Mouse (Mus musculus) testis, adult 2 months (tissue): ENCODE results near the gene Chrna1. TPM values are rescaled to one million over a fixed set of nuclear protein-coding genes. Genes with fewer than 3 reads are reported as not detected.

Experiments
- H3K27ac ChIP-seq: fragments of 200-500 bp; 2 replicates; pipeline ENCODE4 v1.5.1; 2012; ENCODE audit warnings: low read depth, low read length; ENCODE audit not compliant: control insufficient read depth, insufficient read depth
- H3K27me3 ChIP-seq: fragments of 200-500 bp; 2 replicates; pipeline ENCODE4 v1.6.1; 2012; ENCODE audit warnings: mild to moderate bottlenecking, low read length, moderate library complexity; ENCODE audit not compliant: control insufficient read depth, insufficient read depth
- H3K36me3 ChIP-seq: fragments of 200-500 bp; 2 replicates; pipeline ENCODE4 v1.6.1; 2012; ENCODE audit warnings: mild to moderate bottlenecking, low read length; ENCODE audit not compliant: control insufficient read depth, insufficient read depth
- H3K4me1 ChIP-seq: fragments of 200-500 bp; 2 replicates; pipeline ENCODE4 v1.6.1; 2012; ENCODE audit warnings: low read length; ENCODE audit not compliant: control insufficient read depth, insufficient read depth
- H3K4me3 ChIP-seq: fragments of 200-500 bp; 2 replicates; pipeline ENCODE4 v1.5.1; 2012; ENCODE audit warnings: low read depth, mild to moderate bottlenecking, low read length, moderate library complexity, mixed read lengths; ENCODE audit not compliant: control insufficient read depth
- CTCF ChIP-seq: fragments of 200-500 bp; IDR thresholded peaks from 2 replicates; pipeline ENCODE4 v1.5.1; 2012; ENCODE audit warnings: low read depth, mild to moderate bottlenecking, inconsistent platforms, low read length, moderate library complexity; ENCODE audit not compliant: control insufficient read depth, insufficient read depth, insufficient replicate concordance
- POLR2A ChIP-seq: fragments of 200-500 bp; IDR thresholded peaks from 2 replicates; pipeline ENCODE4 v1.6.1; 2012; ENCODE audit warnings: low read depth, mild to moderate bottlenecking, inconsistent platforms, low read length, moderate library complexity; ENCODE audit not compliant: control insufficient read depth
- polyA plus RNA-seq: library from polyadenylated mRNA; depleted of rRNA; stranded (reverse); fragments of >200 nt; gene quantifications from 2 replicates; pipeline ENCODE4 v1.2.3, GENCODE M21; 2012; rRNA removed

Gene Chrna1
- 0.12 and 0.13 TPM in 2 replicates for polyA plus RNA-seq

DNA sequence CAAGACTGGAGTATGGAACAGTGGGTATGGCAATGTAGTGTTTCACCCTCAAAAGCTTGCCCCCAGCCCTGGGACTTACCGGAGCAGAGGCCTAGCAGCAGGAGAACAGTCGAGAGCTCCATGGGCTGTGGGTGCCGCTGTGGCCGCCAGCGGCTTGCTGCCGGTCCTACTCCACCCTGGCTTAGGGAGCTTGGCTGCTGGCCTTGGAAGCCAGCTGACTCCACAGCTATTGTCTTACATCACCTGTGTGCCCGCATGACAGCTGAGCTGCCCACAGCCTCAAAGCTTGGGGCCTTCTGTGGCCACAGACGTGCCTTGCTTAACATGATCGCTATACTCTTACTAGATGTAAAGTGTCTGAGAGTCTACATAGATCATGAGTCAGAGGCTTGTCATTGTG, at the start of gene Chrna1:
Gene Chrna1, minus strand, starts transcription at position 173 of the 400 bp plus-strand sequence.
- no peak within 1 kb of the TSS for H3K4me3 ChIP-seq
- no peaks in the 10 kb centered on the region for H3K36me3 ChIP-seq
- H3K27me3 ChIP-seq: no peaks in the 10 kb centered on the region; the same call in 1 of the 2 replicates
- no peak for TF ChIP-seq POLR2A
- no peak for TF ChIP-seq CTCF
- H3K27ac ChIP-seq: no peak within 1 kb of the TSS
- H3K4me1 ChIP-seq: no peaks in the 10 kb centered on the region; the same call in 1 of the 2 replicates

DNA sequence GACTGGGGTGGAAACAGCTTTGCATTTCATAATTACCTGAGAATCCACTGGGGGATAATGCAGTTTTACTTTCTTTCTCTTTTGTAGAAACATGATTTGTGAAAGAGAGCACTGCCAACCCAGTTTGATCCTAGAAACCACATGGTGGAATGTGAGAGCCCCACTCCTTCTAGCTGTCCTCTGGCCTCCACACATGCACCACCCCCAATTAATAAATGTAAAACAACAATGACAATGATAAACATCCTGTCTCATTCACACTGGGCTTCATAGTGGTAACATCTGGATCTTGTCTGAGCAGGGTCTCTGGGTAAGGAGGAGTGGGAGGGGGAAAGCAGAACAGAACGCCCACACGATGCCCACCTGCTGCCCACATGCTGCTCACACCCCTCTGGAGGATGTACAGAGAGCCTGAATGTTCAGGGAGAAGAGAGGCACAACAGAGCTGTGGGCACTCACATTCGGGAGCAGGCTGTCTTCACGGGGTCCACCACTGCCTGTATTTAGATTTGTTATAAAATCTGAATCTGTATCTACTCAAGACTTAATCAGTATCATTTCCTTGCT, 38.4 kb upstream of the Chrna1 start:
- TF ChIP-seq POLR2A: no peak
- no peak for TF ChIP-seq CTCF
- Histone ChIP-seq H3K4me1 (no peaks in the 10 kb centered on the region), H3K27me3 (no peaks in the 10 kb centered on the region), H3K36me3 (no peaks in the 10 kb centered on the region), H3K27ac (no peak overlapping the region), H3K4me3 (no peak overlapping the region)

DNA sequence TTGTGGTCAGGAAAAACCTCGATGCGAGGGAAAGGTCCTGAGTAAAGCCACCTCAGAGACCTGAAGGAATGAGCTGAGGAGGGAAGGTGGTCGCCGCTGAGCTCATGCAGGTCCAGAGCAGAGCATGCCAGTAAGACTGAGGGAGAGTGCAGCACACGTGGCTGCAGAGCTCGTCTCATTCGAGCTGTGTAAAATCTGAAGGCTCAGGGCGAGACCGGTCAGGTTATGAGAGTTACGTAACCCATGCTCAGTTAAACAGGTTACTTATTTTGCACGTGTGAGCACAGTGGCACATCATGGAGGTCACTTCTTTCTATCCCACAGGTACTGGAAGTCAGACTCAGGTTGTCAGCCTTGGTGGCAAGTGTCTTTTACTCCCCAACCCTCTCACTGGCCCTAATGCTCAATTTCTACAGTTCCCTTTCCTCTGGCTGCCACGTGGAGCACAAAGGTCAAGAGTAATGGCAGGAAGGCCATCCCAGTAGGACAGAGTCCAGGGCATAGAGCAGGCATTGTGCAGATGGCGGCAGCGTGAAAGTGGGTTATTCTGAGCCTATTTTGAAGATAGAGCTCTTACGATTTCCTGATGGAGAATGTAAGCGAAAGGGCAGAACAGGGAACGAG, 36.4 kb upstream of the Chrna1 start:
- TF ChIP-seq POLR2A (no peak), CTCF (no peak)
- no peaks in the 10 kb centered on the region for H3K4me1 ChIP-seq
- H3K36me3 ChIP-seq: no peaks in the 10 kb centered on the region
- no peaks in the 10 kb centered on the region for H3K27me3 ChIP-seq
- no peak overlapping the region for H3K4me3 ChIP-seq
- H3K27ac ChIP-seq: no peak overlapping the region

DNA sequence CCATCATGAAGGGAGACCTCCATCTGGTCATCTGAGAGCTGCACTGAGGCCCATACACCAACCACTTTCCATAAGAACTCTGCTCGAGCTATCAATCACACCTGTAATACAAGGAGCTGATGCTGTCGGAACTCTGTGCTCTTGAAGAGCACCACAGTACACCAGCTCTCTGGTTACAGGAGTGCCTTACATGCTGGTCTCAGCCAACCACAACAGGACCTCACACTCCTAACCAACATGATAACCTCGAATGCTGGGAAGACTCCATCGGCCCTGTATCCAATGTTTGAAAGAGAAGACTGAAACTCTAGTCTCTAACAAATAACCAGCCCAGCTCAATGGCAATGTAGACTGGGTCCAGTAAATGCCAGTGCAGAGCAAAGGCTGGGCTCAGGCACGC, 35.3 kb upstream of the Chrna1 start:
- Histone ChIP-seq H3K4me3 (no peak overlapping the region), H3K27ac (no peak overlapping the region), H3K27me3 (no peaks in the 10 kb centered on the region), H3K4me1 (no peaks in the 10 kb centered on the region), H3K36me3 (no peaks in the 10 kb centered on the region)
- TF ChIP-seq CTCF (no peak), POLR2A (no peak)

DNA sequence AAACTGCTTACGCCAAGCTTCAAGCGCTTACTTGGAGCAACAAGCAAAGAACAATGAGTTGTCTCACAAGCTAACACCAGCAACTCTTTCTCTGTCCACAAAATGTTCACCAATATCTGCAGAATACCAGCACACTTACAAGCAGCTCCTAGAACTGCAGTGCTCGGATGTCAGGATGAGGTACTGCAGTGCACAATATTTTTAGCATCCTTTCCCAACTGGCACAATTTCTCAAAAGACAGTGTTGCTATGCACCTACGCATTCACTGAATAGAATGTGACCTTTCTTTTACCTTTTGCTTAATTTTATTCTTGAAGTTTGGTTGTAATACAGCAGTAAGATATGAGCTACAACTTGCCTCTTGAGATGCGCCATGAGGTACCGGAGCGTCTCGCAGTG, 34.2 kb upstream of the Chrna1 start:
- Histone ChIP-seq H3K4me1 (no peaks in the 10 kb centered on the region), H3K4me3 (no peak overlapping the region), H3K27me3 (no peaks in the 10 kb centered on the region), H3K27ac (no peak overlapping the region), H3K36me3 (no peaks in the 10 kb centered on the region)
- TF ChIP-seq POLR2A (no peak), CTCF (no peak)

DNA sequence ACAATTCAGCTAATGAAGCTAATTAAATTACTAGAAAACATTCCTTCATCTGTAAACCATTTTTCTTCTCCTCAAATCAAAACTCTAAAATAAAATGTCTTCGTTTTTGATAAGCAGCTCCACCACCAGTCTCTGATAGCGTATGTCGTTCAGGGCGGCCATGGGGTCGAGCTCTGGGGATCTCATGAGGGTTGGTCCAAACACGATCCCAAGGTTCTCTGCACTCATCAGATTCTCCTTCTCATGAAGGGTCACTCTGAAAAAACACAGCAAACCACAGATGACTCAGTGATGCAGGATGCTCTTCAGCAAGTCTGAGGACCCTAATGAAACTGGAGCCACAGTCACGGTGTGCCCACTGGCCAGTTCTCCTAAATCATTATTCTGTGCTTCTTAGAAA, 32.8 kb upstream of the Chrna1 start:
- H3K4me1 ChIP-seq: no peaks in the 10 kb centered on the region
- H3K36me3 ChIP-seq: no peaks in the 10 kb centered on the region
- no peak overlapping the region for H3K27ac ChIP-seq
- no peak for TF ChIP-seq POLR2A
- no peak for TF ChIP-seq CTCF
- H3K4me3 ChIP-seq: no peak overlapping the region
- no peaks in the 10 kb centered on the region for H3K27me3 ChIP-seq

DNA sequence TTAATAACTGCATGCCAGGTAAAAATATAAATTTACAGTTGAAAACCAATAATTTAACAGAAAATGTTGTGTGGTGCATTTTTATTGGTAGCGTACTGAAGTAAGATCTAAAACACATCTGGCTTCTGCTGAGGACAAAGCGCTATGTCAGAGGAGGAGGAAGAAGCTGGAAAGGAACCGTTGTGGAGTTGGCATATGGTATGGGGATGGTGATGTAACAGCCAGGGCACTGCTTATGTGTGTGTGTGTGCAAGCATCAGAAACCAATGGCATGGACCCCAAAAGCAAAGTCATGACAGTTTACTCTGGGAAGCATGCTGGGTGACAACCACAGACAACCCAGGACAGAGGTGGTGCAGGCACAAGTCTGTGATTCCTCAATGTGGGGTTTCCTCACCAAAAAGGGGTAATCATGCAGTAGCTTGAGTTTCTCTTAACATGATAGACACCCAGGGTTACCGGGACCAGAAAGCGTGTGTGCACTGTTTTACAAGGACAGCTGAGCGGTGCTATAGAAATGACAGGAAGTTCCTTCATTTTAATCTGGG, 32.3 kb upstream of the Chrna1 start:
- H3K27ac ChIP-seq: no peak overlapping the region
- no peaks in the 10 kb centered on the region for H3K36me3 ChIP-seq
- H3K27me3 ChIP-seq: no peaks in the 10 kb centered on the region
- H3K4me3 ChIP-seq: no peak overlapping the region
- TF ChIP-seq CTCF: no peak
- no peak for TF ChIP-seq POLR2A
- H3K4me1 ChIP-seq: no peaks in the 10 kb centered on the region
